Mouse (Mus musculus): ENCODE data around the gene Polrmt. TPM values are rescaled to one million over a fixed set of nuclear protein-coding genes. Genes with fewer than 3 reads are reported as not detected.

The Polrmt gene
- polyA plus RNA-seq, 1 experiment from 2014 or later: 37.1 TPM

DNA sequence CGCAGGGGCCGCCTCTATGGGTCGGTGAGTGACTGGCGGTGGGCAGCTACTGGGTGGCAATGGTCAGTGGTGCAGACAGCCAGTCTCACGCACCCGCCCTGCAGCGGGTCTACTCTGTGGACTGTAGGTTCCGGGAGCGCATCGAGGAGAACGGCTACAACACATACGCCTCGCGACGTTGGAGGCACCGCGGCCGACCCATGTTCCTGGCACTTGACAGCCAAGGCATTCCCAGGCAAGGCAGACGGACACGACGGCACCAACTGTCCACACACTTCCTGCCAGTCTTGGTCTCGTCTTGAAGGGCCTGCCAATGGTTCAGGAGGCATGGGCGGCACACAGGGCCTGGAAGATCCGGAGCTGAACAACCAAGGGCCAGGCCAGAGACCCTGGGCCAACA is 10.3 kb upstream of the Polrmt start:
- Histone ChIP-seq H3K27me3 (peaks cover 9% of the 10 kb centered on the region; the same call in 1 of the 2 replicates), H3K4me1 (replicated peaks) (peaks cover 14% of the 10 kb centered on the region), H3K9me3 (no peaks in the 10 kb centered on the region), H3K36me3 (peaks cover 60% of the 10 kb centered on the region), H3K4me2 (no peak overlapping the region), H3K9ac (no peak overlapping the region), H3K4me3 (no peak overlapping the region), H3K27ac (no peak overlapping the region)
- WGBS: 91% methylated on average over 24 of the region's 24 CpGs
- ATAC-seq (ENCODE audit: low FRiP score): no peak

DNA sequence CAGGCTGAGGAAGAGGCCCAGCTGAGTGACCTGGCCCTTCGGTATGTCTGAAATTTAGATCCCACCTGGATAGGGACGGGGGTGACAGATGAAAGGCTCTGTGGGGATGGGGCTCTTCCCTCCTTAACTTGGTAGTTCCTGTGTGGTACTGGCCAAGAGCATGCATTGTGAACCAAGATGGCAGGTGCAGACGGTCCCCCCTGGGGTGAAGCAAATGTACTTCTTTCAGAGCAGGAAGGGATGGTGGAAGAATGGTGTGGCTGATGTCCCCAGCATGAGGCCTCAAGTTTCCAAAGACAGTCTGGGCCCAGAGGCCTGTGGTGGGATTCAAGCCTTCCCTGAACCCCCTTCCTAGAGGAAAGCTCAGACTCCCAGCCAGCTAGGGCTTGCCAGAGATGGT is 9.5 kb upstream of the Polrmt start:
- peak overlapping the region; percentile 71; the same call in 1 of the 2 replicates for H3K9ac ChIP-seq
- WGBS: 82% methylated on average over 3 of the region's 3 CpGs

DNA sequence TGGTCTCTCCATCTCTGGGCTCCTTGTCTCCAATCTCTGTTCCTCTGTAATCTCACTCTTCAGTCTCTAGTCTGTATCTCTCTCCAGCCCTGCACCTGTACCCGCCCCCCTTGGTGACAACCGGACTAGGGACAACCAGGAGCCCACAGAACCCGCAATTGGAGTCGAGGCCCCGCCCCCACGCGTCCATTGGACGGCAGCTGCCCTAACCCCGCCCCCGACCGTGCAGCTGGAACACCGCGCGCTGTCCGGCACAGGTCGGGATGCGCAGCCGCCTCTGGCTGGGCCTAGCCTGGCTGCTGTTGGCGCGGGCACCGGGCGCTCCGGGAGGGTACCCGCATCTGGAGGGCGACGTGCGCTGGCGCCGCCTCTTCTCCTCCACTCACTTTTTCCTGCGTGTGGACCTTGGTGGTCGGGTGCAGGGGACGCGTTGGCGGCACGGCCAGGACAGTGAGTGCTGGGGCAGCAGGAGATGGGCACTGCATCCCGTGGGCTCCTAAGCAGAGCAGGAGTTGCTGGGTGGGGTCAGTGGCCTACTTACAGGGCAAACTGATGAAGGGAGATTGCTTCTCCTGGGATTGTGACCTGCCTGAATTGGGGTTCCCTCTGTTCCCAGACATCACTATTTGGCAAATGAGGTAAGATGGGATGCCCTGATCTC is 8.6 kb upstream of the Polrmt start, which contains the start of gene Fgf22:
TSS of gene Fgf22 (plus strand) at position 221 of the 661 bp plus-strand sequence.
- Histone ChIP-seq H3K36me3 (peaks cover 43% of the 10 kb centered on the region), H3K4me2 (peak within 1 kb of the TSS; percentile 72), H3K4me1 (replicated peaks) (peaks cover 14% of the 10 kb centered on the region), H3K9me3 (no peaks in the 10 kb centered on the region), H3K4me3 (peak within 1 kb of the TSS; percentile 44), H3K9ac (peak within 1 kb of the TSS; percentile 71), H3K27me3 (peaks cover 11% of the 10 kb centered on the region; the same call in 1 of the 2 replicates), H3K27ac (no peak within 1 kb of the TSS)
- peak; percentile 85 for ATAC-seq (ENCODE audit: low FRiP score)
- WGBS: 1% methylated on average over 36 of the region's 36 CpGs

More for the DNA sequence above, 9.5 kb upstream of the Polrmt start:
- Histone ChIP-seq H3K36me3 (peaks cover 52% of the 10 kb centered on the region), H3K27me3 (peaks cover 11% of the 10 kb centered on the region; the same call in 1 of the 2 replicates), H3K4me1 (replicated peaks) (peaks cover 14% of the 10 kb centered on the region), H3K27ac (no peak overlapping the region), H3K9me3 (no peaks in the 10 kb centered on the region), H3K4me3 (peak overlapping the region; percentile 44; the same call in 1 of the 2 replicates), H3K4me2 (no peak overlapping the region)
- ATAC-seq (ENCODE audit: low FRiP score): no peak

DNA sequence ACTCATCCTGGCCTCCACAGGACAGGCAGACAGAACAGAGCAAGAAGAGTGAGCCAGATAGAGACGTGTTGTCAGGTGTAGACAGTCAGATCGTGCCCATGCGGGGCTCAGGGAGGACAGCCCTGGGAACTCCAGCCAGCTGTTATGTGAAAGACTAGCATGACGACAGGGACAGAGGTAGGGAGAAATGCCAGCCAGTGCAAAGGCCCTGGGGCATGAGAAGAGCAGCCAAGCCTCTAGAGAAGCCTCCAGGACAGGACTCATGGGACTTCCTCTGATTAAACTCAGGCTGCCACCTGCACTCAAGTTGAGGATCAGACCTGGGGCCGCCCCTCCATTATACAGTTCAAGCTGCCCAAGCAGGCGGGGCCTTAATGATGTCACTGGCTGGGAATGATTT is 2.1 kb upstream of the Polrmt start:
- 77% methylated on average over 6 of the region's 6 CpGs for WGBS
- ATAC-seq (ENCODE audit: low FRiP score): no peak

DNA sequence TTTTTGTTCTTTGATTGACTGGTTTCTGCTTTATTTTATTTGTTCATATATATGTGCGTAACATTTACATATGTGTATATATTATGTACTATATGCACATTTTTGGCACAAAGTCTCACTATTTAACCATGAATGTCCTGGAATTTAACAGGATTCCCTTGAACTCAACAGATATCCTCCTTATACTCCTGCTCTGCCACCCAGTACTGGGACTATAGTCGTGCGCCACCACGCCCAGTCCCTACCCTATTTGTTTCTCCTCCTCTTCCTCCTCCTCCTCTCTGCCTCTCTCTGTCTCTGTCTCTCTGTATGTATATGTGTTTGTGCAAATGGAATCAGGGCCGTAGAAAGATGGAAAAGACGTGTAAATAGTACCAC is 382 bp upstream of the Polrmt start:
- Histone ChIP-seq H3K36me3 (peaks cover 28% of the 10 kb centered on the region), H3K27ac (0 out of 2 replicates have a peak overlapping the region, but pooled peaks have one; percentile 35), H3K4me3 (peak overlapping the region; percentile 22), H3K9ac (peak overlapping the region; percentile 26; the same call in 1 of the 2 replicates), H3K27me3 (0 out of 2 replicates have a peak, but pooled peaks cover 3% of the 10 kb centered on the region), H3K4me2 (peak overlapping the region; percentile 64), H3K9me3 (no peaks in the 10 kb centered on the region), H3K4me1 (replicated peaks) (peaks cover 13% of the 10 kb centered on the region)
- WGBS: 24% methylated on average over 6 of the region's 6 CpGs
- peak; percentile 60 for ATAC-seq (ENCODE audit: low FRiP score)

More for the DNA sequence above, 2.1 kb upstream of the Polrmt start:
- no peak overlapping the region for H3K4me2 ChIP-seq
- H3K9ac ChIP-seq: no peak overlapping the region
- H3K4me3 ChIP-seq: no peak overlapping the region
- H3K4me1 ChIP-seq (replicated peaks): peaks cover 13% of the 10 kb centered on the region
- no peak overlapping the region for H3K27ac ChIP-seq
- H3K9me3 ChIP-seq: no peaks in the 10 kb centered on the region
- peaks cover 11% of the 10 kb centered on the region for H3K36me3 ChIP-seq
- 0 out of 2 replicates have a peak, but pooled peaks cover 3% of the 10 kb centered on the region for H3K27me3 ChIP-seq

DNA sequence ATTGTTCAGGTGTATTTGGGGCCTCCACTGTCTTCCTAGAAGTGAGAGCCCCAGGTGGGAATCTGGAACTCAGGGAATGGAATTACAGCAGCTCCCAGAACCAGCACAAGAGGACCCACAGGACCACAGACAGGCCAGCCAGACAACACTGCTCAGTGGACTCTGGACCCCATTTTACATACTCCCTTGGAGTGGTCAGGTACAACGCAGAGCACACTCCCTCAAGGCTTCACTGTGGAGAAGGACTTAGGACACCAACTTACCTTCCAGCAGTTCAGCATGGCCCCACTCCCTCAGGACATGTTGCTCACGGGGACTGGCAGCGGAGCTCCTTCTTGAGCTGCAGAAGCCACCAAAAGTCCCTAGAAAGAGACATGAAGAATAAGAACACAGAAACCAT is 970 bp downstream of the Polrmt start:
- H3K9me3 ChIP-seq: peaks cover 6% of the 10 kb centered on the region
- peaks cover 41% of the 10 kb centered on the region for H3K36me3 ChIP-seq
- peak overlapping the region; percentile 72; the same call in 1 of the 2 replicates for H3K9ac ChIP-seq
- peaks cover 13% of the 10 kb centered on the region for H3K4me1 ChIP-seq (replicated peaks)
- H3K27me3 ChIP-seq: no peaks in the 10 kb centered on the region
- peak overlapping the region; percentile 58 for H3K4me3 ChIP-seq
- ATAC-seq (ENCODE audit: low FRiP score): no peak
- no peak overlapping the region for H3K27ac ChIP-seq
- 90% methylated on average over 3 of the region's 3 CpGs for WGBS
- H3K4me2 ChIP-seq: peak overlapping the region; percentile 64

DNA sequence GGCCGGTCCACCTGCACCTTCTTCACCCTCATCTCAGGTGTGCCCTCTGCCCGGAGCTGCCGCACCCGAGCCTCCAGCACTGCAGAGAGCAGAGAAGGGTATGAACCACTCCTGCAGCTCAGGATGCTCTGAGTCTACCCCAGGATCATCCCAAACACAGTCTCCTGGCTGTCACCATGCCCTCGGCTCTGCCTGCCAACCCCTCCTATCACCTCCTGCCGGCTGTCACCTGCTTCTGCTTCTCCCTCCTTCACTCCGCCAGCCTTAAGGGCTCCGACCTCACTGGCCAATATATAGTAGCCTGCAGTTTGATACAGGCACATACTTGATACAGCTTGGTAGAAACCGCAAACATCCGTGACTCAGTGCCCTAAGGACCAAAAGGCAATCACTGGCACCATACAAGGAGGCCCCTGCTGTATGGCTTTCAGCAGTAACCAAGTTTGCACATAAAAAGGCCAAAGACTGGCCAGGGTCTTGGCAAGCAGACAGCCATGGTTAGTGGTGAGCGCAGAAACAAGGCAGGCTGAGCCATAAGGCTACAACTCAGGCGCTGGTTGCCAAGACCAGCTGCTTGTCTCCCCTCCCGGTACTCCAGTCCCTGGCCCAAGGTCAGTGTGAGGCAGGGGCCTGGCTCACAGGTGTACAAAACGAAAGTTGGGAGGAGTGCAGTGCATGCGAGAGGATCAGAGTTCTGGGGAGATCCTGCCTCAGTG is 2.6 kb downstream of the Polrmt start:
- no peak for ATAC-seq (ENCODE audit: low FRiP score)
- Histone ChIP-seq H3K27ac (no peak overlapping the region), H3K9me3 (peaks cover 22% of the 10 kb centered on the region), H3K9ac (no peak overlapping the region), H3K4me2 (no peak overlapping the region), H3K4me3 (no peak overlapping the region), H3K36me3 (peaks cover 57% of the 10 kb centered on the region), H3K27me3 (no peaks in the 10 kb centered on the region), H3K4me1 (replicated peaks) (peaks cover 13% of the 10 kb centered on the region)
- WGBS: 93% methylated on average over 15 of the region's 15 CpGs

DNA sequence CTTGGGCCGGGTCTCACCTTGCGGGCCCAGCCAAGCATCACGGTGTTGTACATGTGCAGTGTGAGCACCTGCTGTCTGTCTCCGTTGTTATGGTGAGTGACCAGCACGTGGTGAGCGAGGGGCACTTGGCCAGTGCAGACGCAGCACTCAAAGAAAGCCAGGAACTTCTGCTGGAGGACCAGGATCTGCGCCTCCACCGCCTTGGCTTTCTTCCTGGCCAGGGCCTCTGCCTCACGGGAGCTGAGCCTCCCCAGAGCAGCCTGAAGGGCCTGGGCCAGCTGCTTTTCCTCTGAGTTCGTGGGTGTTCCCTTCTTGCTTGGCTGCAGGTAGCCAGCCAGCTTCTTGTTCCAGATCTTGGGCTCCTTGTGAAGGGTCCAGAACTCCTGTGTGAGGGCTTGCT is 3.2 kb downstream of the Polrmt start:
- H3K36me3 ChIP-seq: peaks cover 64% of the 10 kb centered on the region
- no peak overlapping the region for H3K4me2 ChIP-seq

DNA sequence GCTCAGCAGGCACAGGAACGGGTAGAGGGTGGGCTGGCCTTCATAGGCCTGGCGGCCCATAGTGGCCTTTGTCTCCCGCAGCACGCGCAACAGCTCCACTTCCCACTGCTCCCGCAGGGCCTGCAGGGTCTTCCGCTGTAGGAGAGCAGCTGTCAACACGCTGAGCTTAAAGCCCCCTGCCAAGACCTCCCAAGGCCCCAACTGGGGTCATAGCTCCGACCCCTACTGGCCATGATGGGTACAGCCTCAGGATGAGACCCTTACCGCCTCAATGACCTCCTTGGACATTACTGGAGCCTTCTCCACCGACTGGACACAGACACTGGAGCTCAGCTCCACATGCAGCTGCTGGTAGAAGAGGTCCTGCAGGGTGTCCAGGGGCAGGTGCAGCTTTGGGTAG is 5.5 kb downstream of the Polrmt start:
- Histone ChIP-seq H3K4me3 (no peak overlapping the region), H3K36me3 (peaks cover 87% of the 10 kb centered on the region), H3K27me3 (peaks cover 9% of the 10 kb centered on the region), H3K9ac (no peak overlapping the region), H3K4me2 (no peak overlapping the region), H3K27ac (no peak overlapping the region), H3K9me3 (peaks cover 38% of the 10 kb centered on the region), H3K4me1 (replicated peaks) (peaks cover 9% of the 10 kb centered on the region)
- no peak for ATAC-seq (ENCODE audit: low FRiP score)
- WGBS: 49% methylated on average over 11 of the region's 11 CpGs

More for the DNA sequence above, 3.2 kb downstream of the Polrmt start:
- Histone ChIP-seq H3K27ac (no peak overlapping the region), H3K4me3 (no peak overlapping the region), H3K9me3 (peaks cover 29% of the 10 kb centered on the region), H3K27me3 (no peaks in the 10 kb centered on the region), H3K4me1 (replicated peaks) (peaks cover 13% of the 10 kb centered on the region), H3K9ac (no peak overlapping the region; the same call in 1 of the 2 replicates)
- WGBS: 92% methylated on average over 11 of the region's 11 CpGs
- ATAC-seq (ENCODE audit: low FRiP score): no peak

DNA sequence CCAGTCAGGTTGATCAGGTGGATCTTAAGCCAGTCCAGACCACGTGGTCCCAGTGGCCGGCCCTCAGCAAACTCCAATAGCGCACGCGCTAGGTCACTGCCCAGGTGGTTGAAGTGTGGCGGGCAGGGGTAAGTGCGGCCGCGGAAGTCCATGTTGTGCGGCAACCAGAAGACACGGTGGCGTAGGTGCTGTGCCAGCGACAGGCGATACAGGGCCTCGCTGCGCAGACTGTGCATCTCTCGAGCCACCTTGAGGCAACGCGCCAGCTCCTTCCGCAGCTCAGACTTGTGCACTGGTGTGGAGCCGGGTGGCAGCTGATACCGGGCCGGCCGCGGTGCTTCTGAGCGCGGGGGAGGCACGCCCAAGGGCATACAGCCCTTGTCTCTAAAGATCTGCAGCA is 7.1 kb downstream of the Polrmt start:
- no peak overlapping the region for H3K4me2 ChIP-seq
- H3K9ac ChIP-seq: no peak overlapping the region
- WGBS: 96% methylated on average over 28 of the region's 28 CpGs
- no peak overlapping the region for H3K27ac ChIP-seq
- peaks cover 38% of the 10 kb centered on the region for H3K9me3 ChIP-seq
- H3K36me3 ChIP-seq: peaks cover 99% of the 10 kb centered on the region
- peaks cover 23% of the 10 kb centered on the region for H3K27me3 ChIP-seq
- H3K4me3 ChIP-seq: no peak overlapping the region
- no peak for ATAC-seq (ENCODE audit: low FRiP score)
- no peaks in the 10 kb centered on the region for H3K4me1 ChIP-seq (replicated peaks)

DNA sequence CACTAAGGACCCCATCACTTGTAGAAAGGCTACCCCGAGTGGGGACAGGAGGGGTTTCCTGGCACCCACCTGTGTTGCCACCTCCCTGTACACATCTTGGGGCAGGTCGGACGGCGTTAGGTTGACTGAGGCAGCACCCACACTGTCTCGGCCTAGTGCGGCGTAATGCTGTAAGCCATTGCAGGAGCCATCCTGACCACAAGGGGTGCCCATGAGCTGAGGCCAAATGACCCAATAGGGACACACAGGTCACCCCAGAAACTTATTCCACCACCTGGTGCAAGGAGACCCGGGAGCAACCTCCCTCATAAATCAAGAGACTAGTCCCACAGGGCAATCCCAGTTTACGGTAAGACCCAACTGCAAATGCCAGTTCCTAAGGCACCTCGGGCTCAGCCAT is 8.1 kb downstream of the Polrmt start:
- Histone ChIP-seq H3K9me3 (peaks cover 38% of the 10 kb centered on the region), H3K36me3 (peaks cover 99% of the 10 kb centered on the region), H3K9ac (no peak overlapping the region), H3K27me3 (peaks cover 23% of the 10 kb centered on the region), H3K4me2 (no peak overlapping the region), H3K4me3 (no peak overlapping the region), H3K27ac (no peak overlapping the region), H3K4me1 (replicated peaks) (no peaks in the 10 kb centered on the region)
- 87% methylated on average over 10 of the region's 10 CpGs for WGBS
- ATAC-seq (ENCODE audit: low FRiP score): no peak

DNA sequence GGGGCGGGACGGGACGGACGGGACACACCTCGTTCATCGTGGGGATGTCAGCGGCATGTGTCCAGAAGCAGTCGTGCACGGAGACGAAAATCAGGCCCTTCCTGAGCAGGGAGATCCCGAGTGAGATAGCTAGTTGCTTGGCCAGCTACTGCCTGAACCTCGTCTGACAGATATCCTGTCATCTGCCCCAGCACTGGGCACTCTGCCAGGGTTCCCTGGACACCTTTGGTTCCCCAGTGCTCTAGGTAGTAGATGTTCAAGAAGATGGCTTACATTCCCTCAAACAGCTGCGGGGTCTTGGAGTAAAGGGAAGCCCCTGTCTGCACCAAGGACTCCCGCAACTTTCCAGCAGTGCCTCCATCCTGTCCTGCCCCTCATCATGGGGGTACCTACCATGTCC is 9.7 kb downstream of the Polrmt start:
- 84% methylated on average over 14 of the region's 14 CpGs for WGBS
- H3K36me3 ChIP-seq: peaks cover 100% of the 10 kb centered on the region
- H3K9ac ChIP-seq: no peak overlapping the region
- H3K4me3 ChIP-seq: no peak overlapping the region
- peaks cover 23% of the 10 kb centered on the region for H3K27me3 ChIP-seq
- peaks cover 38% of the 10 kb centered on the region for H3K9me3 ChIP-seq
- no peak for ATAC-seq (ENCODE audit: low FRiP score)
- no peak overlapping the region for H3K27ac ChIP-seq
- no peaks in the 10 kb centered on the region for H3K4me1 ChIP-seq (replicated peaks)
- no peak overlapping the region for H3K4me2 ChIP-seq

Measured in hindbrain, embryonic 13.5 days (tissue).